Mouse (Mus musculus) left cerebral cortex, adult 18-20 months (tissue): ENCODE data around the gene Usp49. TPM values are rescaled to one million over a fixed set of nuclear protein-coding genes. Genes with fewer than 3 reads are reported as not detected.

Source experiments
- DNase-seq, 2 experiments: peaks; one replicate each; pipeline ENCODE4 v3.0.0; 2021 to 2022; ENCODE audit warnings: low spot score in 2 of 2, mixed read lengths in 1 of 2
- total RNA-seq, 2 experiments: library from RNA; stranded (reverse); gene quantifications; 2 replicates each; pipeline ENCODE4 v1.2.3; 2021

Gene Usp49
- total RNA-seq, 2 experiments from 2014 or later: 8.0 to 11.3 TPM

GRCm38 (mm10) chr17:47691650-47692049 is 61.2 kb downstream of the Usp49 start:
- no peak for DNase-seq

- DNase-seq: no peak
Observed at GRCm38 (mm10) chr17:47693671-47694441, 63.4 kb downstream of the Usp49 start.

DNA sequence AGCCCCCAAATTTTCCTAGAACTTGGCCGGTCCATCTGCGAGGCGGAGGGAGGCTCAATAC is 63.8 kb downstream of the Usp49 start, which contains the start of gene Gm21981:
Gene Gm21981, minus strand, starts transcription at position 14 of the 61 bp plus-strand sequence.
- no peak for DNase-seq

- DNase-seq: peak; percentile 96 to 98
Observed at GRCm38 (mm10) chr17:47694503-47695336, 64.2 kb downstream of the Usp49 start, which contains the start of gene Prickle4. Prickle4 (minus strand) TSS chr17:47694736.

DNA sequence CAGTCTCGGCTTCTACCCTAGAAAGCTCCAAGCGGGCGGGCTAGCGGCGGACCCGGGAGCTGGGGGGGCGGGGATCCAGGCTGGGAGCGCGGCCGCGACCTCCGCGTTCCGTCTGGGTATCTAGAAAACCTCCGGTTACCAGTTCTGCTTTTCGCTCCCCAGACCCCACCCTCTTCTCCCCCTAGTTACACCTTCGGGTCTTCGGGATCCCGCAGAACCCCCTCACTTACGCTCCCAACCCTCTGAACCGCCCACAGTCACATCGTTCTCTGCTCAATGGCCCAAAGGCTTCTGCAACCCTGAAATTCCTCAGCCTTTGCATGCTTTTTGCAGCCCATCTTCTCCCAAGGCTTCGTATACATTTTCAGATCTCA is 64.8 kb downstream of the Usp49 start:
- no peak for DNase-seq

GRCm38 (mm10) chr17:47698156-47698555 is 67.7 kb downstream of the Usp49 start:
- no peak for DNase-seq

- no peak for DNase-seq
Observed at GRCm38 (mm10) chr17:47699055-47699454, 68.6 kb downstream of the Usp49 start.

GRCm38 (mm10) chr17:47701793-47702192 is 71.3 kb downstream of the Usp49 start:
- DNase-seq: no peak

- no peak for DNase-seq
Observed at GRCm38 (mm10) chr17:47702548-47703345, 72.3 kb downstream of the Usp49 start.

DNA sequence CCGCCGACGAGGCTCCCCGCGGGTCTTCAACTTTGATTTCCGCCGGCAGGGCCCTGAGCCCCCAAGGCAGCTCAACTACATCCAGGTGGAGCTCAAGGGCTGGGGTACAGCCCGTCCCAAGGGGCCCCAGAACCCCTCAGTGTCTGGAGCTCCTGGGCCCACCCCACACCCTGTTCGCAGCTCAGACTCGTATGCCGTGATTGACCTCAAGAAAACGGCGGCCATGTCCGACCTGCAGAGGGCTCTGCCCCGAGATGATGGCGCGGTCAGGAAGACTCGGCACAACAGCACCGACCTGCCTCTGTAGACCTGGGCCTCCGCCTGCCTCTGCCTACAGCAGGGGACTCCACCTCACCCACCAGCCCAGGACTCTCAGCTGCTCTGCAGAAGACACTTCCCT is 73.1 kb downstream of the Usp49 start:
- no peak for DNase-seq

- no peak for DNase-seq
Observed at GRCm38 (mm10) chr17:47704692-47705091, 74.2 kb downstream of the Usp49 start.

GRCm38 (mm10) chr17:47706196-47706595 is 75.7 kb downstream of the Usp49 start:
- no peak for DNase-seq

GRCm38 (mm10) chr17:47707961-47708360 is 77.5 kb downstream of the Usp49 start:
- no peak for DNase-seq

- no peak for DNase-seq
Observed at GRCm38 (mm10) chr17:47708972-47709371, 78.5 kb downstream of the Usp49 start.

- no peak for DNase-seq
Observed at GRCm38 (mm10) chr17:47710036-47710435, 79.5 kb downstream of the Usp49 start.

- no peak for DNase-seq
Observed at GRCm38 (mm10) chr17:47711883-47712282, 81.4 kb downstream of the Usp49 start.

DNA sequence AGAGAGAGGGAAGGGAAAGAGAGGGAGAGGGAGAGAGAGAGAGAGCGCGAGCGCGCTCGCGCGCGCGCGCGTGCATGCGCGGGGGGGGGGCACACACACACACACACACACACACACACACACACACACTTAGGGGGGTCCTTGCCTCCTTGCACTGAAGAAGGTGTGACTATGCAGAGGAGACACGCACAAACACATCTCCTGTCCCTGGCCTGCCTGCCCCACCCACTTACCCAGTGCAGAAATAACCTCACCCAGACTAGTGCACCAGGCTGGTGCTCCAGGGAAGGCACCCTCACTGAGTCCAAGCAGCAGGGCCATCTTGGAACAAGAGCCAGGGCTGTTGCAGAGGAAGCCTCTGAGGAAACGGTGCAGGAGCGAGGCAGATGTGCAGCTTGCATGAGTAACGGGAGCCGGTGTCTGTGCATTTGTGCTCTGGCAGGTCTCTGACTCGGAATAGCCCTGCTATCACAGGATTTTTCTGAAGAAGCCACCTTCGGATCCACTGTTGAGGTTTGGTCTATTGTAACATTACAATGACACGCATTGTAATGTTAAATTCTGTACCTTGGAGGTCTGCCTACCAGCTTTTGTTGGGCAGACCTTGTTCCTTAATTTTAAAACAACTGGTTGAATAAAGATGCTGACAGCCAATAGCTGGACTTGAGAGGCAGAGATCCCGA is 82.5 kb downstream of the Usp49 start:
- DNase-seq: no peak

DNA sequence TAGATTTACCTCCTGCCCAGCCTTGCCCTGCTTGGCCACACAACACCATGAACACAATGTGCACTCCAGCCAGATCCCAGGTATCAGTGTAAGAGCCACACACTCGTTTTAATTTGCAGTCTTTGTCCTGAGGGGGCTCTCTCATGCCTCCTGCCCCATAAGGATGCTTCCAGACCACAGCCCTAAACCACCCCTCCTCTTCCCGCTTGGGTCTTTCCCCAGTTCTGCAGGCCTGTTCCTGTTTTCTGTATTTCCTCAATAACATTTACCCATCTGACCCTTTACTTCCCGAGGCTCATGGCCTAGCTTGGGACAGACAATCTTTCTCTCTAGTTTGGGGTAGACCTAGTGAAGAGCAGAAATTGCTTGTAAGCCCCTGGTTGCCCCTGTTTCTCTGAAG is 84.5 kb downstream of the Usp49 start:
- no peak for DNase-seq

DNA sequence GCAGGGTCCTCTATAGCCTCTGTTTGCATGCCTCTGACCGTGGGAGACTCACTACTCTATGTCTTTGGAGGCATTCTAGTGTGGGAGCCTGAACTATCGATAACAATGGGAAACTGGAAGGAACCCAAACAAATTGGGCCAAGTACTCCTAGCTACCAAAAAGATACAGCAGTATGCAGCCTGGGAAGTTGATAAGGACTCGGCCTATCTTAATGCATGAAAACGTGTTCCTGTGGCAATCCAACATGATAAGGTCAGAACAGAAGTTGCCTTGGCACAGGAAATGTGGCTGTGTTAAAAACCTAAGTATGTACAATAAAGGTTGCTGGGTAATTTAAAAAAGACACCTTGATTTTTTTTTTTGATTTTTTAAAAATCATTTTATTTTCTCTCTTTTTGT is 90.7 kb downstream of the Usp49 start:
- no peak for DNase-seq

DNA sequence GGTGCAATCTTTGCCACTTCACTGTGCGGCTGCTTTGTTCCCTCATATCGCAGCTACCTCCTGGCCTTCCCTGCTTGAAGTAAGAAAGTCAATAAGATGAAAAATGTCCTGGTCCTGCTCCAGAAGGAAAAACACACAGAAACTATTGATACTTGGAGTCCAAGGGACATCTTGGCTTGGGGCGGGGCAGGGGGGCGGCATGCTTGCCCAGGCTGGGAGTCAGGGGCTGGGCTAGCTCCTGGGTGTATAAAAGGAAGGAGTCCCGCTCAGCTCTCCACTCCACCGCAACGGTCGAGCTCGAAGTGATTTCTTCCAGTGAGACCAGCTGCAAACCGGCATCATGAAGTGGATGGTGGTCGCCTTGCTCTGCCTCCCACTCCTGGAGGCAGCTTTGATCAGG is 96.1 kb downstream of the Usp49 start, which contains the start of gene Pgc:
Gene Pgc, plus strand, starts transcription at position 277 of the 400 bp plus-strand sequence.
- DNase-seq: no peak
